Mouse (Mus musculus) heart, adult 2 months (tissue): ENCODE measurements around the gene Emp3.

ENCODE experiments used
- CTCF ChIP-seq: fragments of 200-600 bp; IDR thresholded peaks from 2 replicates; pipeline ENCODE4 v1.8.1; 2022; ENCODE audit warnings: antibody characterized with exemption, mild to moderate bottlenecking, moderate library complexity
- EP300 ChIP-seq: fragments of 200-500 bp; IDR thresholded peaks from 2 replicates; pipeline ENCODE4 v1.6.1; 2011; ENCODE audit warnings: low read depth, low read length, control low read depth; ENCODE audit not compliant: insufficient read depth

DNA sequence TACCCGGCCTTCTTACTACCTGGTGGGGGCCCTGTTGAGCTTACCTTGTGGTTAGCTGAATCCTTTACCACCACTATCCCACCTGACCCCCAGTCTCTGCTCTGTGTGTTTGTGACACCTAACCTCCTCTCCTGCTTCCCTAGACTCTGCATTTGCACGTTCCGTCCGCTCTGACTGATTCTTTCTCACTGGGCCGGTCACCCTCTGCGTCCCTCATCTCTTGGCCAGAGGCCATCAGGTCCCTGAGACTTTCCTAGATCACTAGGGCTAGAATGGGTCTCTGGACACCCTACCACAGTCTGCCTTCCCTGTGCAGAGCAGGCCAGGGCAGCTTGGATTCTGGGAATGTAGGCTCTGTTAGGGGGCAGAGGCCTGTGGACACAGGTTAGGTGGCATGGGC is 7.1 kb downstream of the Emp3 start:
- no peak for TF ChIP-seq CTCF
- no peak for TF ChIP-seq EP300
